Comparison of ENCODE assay signal across 12 mouse cellular contexts in genomic region chr11:108271305-108271704, GRCm38 (mm10).
DNase-seq lines count a peak whose midpoint lies in the region; ATAC-seq and TF ChIP-seq lines count a peak whose summit lies in the region.
"Had no signal": no experiment of that assay in that cellular context is flagged by ENCODE, and none has a peak within 500 bp of the region (broad histone marks: within the 10 kb centered on the region; RNA-seq: fewer than 3 reads in every experiment).

No protein-coding gene starts in this region.

- no peaks in the 10 kb centered on the region for H3K36me3 ChIP-seq in embryonic facial prominence, embryonic 12.5 days
- H3K36me3 ChIP-seq in stomach, postnatal 0 days (ENCODE audit: control insufficient read depth, insufficient read depth, low read length) = no peaks in the 10 kb centered on the region
- H3K36me3 ChIP-seq in forebrain, embryonic 11.5 days (ENCODE audit: control insufficient read depth, insufficient read depth, low read length) = no peaks in the 10 kb centered on the region
- H3K36me3 ChIP-seq: embryonic facial prominence, embryonic 15.5 days; limb, embryonic 15.5 days had no signal

- DNase-seq in gastrocnemius, adult 2 months = peak; percentile 40
- no peak for DNase-seq in gastrocnemius, adult 8-10 months (ENCODE audit: low spot score in 2 of 2)
- peak; percentile 53 to 71 for DNase-seq in kidney, postnatal 4 days
- peak; percentile 71 for DNase-seq in stomach, postnatal 0 days (ENCODE audit: low spot score)
- DNase-seq in layer of hippocampus, adult 9-11 months = no peak
- no peak for DNase-seq in urinary bladder, postnatal 10 days (ENCODE audit: low spot score)
- no peak for DNase-seq in forebrain, embryonic 11.5 days (ENCODE audit: low spot score)
- DNase-seq: gastrocnemius, postnatal 25 days had no signal

- H3K9me3 ChIP-seq in embryonic facial prominence, embryonic 12.5 days = no peaks in the 10 kb centered on the region
- no peaks in the 10 kb centered on the region for H3K9me3 ChIP-seq in stomach, postnatal 0 days (ENCODE audit: control insufficient read depth, low read length)
- H3K9me3 ChIP-seq in forebrain, embryonic 11.5 days (ENCODE audit: control insufficient read depth, low read length) = no peaks in the 10 kb centered on the region
- H3K9me3 ChIP-seq: embryonic facial prominence, embryonic 15.5 days; limb, embryonic 15.5 days had no signal

- 50% methylated on average over 8 of the region's 8 CpGs for WGBS in embryonic facial prominence, embryonic 12.5 days
- 55% methylated on average over 8 of the region's 8 CpGs for WGBS in stomach, postnatal 0 days
- WGBS in forebrain, embryonic 11.5 days = 66% methylated on average over 8 of the region's 8 CpGs

- H3K27me3 ChIP-seq in embryonic facial prominence, embryonic 12.5 days = no peaks in the 10 kb centered on the region
- H3K27me3 ChIP-seq in stomach, postnatal 0 days (ENCODE audit: control insufficient read depth, insufficient read depth, low read length) = no peaks in the 10 kb centered on the region
- H3K27me3 ChIP-seq in forebrain, embryonic 11.5 days (ENCODE audit: control insufficient read depth, insufficient read depth, low read length) = no peaks in the 10 kb centered on the region; the same call in 1 of the 2 replicates
- H3K27me3 ChIP-seq: embryonic facial prominence, embryonic 15.5 days; limb, embryonic 15.5 days had no signal

- no peak overlapping the region for H3K9ac ChIP-seq in embryonic facial prominence, embryonic 12.5 days
- no peak overlapping the region for H3K9ac ChIP-seq in stomach, postnatal 0 days (ENCODE audit: low read length)
- no peak overlapping the region for H3K9ac ChIP-seq in forebrain, embryonic 11.5 days (ENCODE audit: low read length)
- H3K9ac ChIP-seq: embryonic facial prominence, embryonic 15.5 days; limb, embryonic 15.5 days had no signal

- no peak overlapping the region for H3K27ac ChIP-seq in gastrocnemius, adult 2 months
- no peak overlapping the region for H3K27ac ChIP-seq in embryonic facial prominence, embryonic 12.5 days
- H3K27ac ChIP-seq in stomach, postnatal 0 days (replicated peaks) = no peak overlapping the region
- H3K27ac ChIP-seq in forebrain, embryonic 11.5 days (ENCODE audit: low read depth, low read length) = no peak overlapping the region
- H3K27ac ChIP-seq: embryonic facial prominence, embryonic 15.5 days; limb, embryonic 15.5 days had no signal

- intact Hi-C loops in gastrocnemius, adult 2 months (cut with DNase I) = no loop called here

- no peak for TF ChIP-seq CTCF in gastrocnemius, adult 2 months (IDR thresholded peaks at IDR 0.05)
- TF ChIP-seq CTCF in stomach, postnatal 0 days (IDR thresholded peaks at IDR 0.05; ENCODE audit: low read depth) = no peak

- TF ChIP-seq EP300 in stomach, postnatal 0 days (optimal IDR thresholded peaks at IDR 0.05) = no peak

- peak; percentile 31; the same call in 1 of the 2 replicates for ATAC-seq in embryonic facial prominence, embryonic 12.5 days (ENCODE audit: insufficient number of reproducible peaks, insufficient read depth, low FRiP score, low TSS enrichment)
- peak; percentile 51 for ATAC-seq in stomach, postnatal 0 days (ENCODE audit: low FRiP score, low TSS enrichment)
- ATAC-seq in forebrain, embryonic 11.5 days (replicated peaks; ENCODE audit: low FRiP score) = no peak
- ATAC-seq: hindbrain, embryonic 16.5 days had no signal

- no peak overlapping the region for H3K4me2 ChIP-seq in embryonic facial prominence, embryonic 12.5 days (replicated peaks)
- no peak overlapping the region for H3K4me2 ChIP-seq in stomach, postnatal 0 days (replicated peaks; ENCODE audit: low read depth)
- no peak overlapping the region for H3K4me2 ChIP-seq in forebrain, embryonic 11.5 days (ENCODE audit: low read depth, low read length, severe bottlenecking)
- H3K4me2 ChIP-seq: embryonic facial prominence, embryonic 15.5 days; limb, embryonic 15.5 days had no signal

- no peak overlapping the region for H3K4me3 ChIP-seq in gastrocnemius, adult 2 months
- H3K4me3 ChIP-seq in embryonic facial prominence, embryonic 12.5 days = no peak overlapping the region
- no peak overlapping the region for H3K4me3 ChIP-seq in stomach, postnatal 0 days (ENCODE audit: low read depth, low read length)
- H3K4me3 ChIP-seq in forebrain, embryonic 11.5 days (ENCODE audit: low read depth, low read length) = no peak overlapping the region
- H3K4me3 ChIP-seq: embryonic facial prominence, embryonic 15.5 days; limb, embryonic 15.5 days had no signal

- H3K4me1 ChIP-seq in embryonic facial prominence, embryonic 12.5 days = peaks cover 15% of the 10 kb centered on the region; the same call in 1 of the 2 replicates
- no peaks in the 10 kb centered on the region for H3K4me1 ChIP-seq in stomach, postnatal 0 days (replicated peaks; ENCODE audit: control insufficient read depth, insufficient read depth)
- H3K4me1 ChIP-seq in forebrain, embryonic 11.5 days (replicated peaks; ENCODE audit: control insufficient read depth, insufficient read depth, low read length) = peaks cover 8% of the 10 kb centered on the region; the same call in 1 of the 2 replicates

Comparison
In these comparisons a context has a peak if more than half of its experiments do, and no peak if none do; other contexts are left out.
1. DNase-seq: peak in gastrocnemius, adult 2 months (single experiment), kidney, postnatal 4 days (2 of 2) and stomach, postnatal 0 days (single experiment); none in gastrocnemius, adult 8-10 months (0 of 2), layer of hippocampus, adult 9-11 months (single experiment), urinary bladder, postnatal 10 days (single experiment) and forebrain, embryonic 11.5 days (single experiment).